Mouse (Mus musculus) embryonic facial prominence, embryonic 11.5 days (tissue): ENCODE measurements at regions not wholly inside any gene's neighbourhood (a gene's known extent, or its start where the extent isn't known, plus 50 kb on each side); places are given as distances from the start of the nearest gene placed in this dataset.
A peak's percentile ranks its signal among the peaks of the same experiment; 100 is the strongest.

ENCODE experiments used
- ATAC-seq: fragments of 200-750 bp; cut with Nextera tagmentation; replicated peaks from 2 replicates; pipeline ENCODE4 v1.8.0; 2017; ENCODE audit warnings: low read depth; ENCODE audit not compliant: insufficient number of reproducible peaks, low FRiP score, low TSS enrichment
- DNase-seq: peaks from one replicate; pipeline ENCODE4 v3.0.0-alpha.2; 2015; ENCODE audit warnings: low spot score
- H3K27ac ChIP-seq: fragments of 300-500 bp; sonication (generic); replicated peaks from 2 replicates; pipeline ENCODE4 v1.5.1; 2014; ENCODE audit warnings: mild to moderate bottlenecking, low read depth, low read length, control low read depth
- H3K27me3 ChIP-seq: fragments of 300-500 bp; sonication (generic); 2 replicates; pipeline ENCODE4 v1.6.1; 2014; ENCODE audit warnings: mild to moderate bottlenecking, low read length, moderate library complexity, mixed read lengths; ENCODE audit not compliant: control insufficient read depth, insufficient read depth
- H3K36me3 ChIP-seq: fragments of 300-500 bp; sonication (generic); replicated peaks from 2 replicates; pipeline ENCODE4 v1.6.1; 2014; ENCODE audit warnings: low read depth, mild to moderate bottlenecking, low read length, moderate library complexity, mixed read lengths; ENCODE audit not compliant: control insufficient read depth, insufficient read depth
- H3K4me1 ChIP-seq: fragments of 300-500 bp; sonication (generic); 2 replicates; pipeline ENCODE4 v1.6.1; 2014; ENCODE audit warnings: low read length, mixed read lengths; ENCODE audit not compliant: control insufficient read depth, insufficient read depth
- H3K4me2 ChIP-seq: fragments of 300-500 bp; sonication (generic); 2 replicates; pipeline ENCODE4 v1.6.1; 2014; ENCODE audit warnings: low read depth, mild to moderate bottlenecking, control low read depth, low read length, moderate library complexity
- H3K4me3 ChIP-seq: fragments of 300-500 bp; sonication (generic); 2 replicates; pipeline ENCODE4 v1.5.1; 2014; ENCODE audit warnings: low read depth, low read length, control low read depth
- H3K9ac ChIP-seq: fragments of 300-500 bp; sonication (generic); replicated peaks from 2 replicates; pipeline ENCODE4 v1.6.1; 2014; ENCODE audit warnings: mild to moderate bottlenecking, control low read depth, low read length
- H3K9me3 ChIP-seq: fragments of 300-500 bp; sonication (generic); replicated peaks from 2 replicates; pipeline ENCODE4 v1.6.1; 2016; ENCODE audit warnings: mild to moderate bottlenecking, low read length, inconsistent platforms, mixed read lengths; ENCODE audit not compliant: control insufficient read depth
- WGBS: fragments of 180-500 bp; shearing (Covaris S2); extraction: QIAGEN DNeasy Blood & Tissue Kit; methylation state at CpG from one replicate; pipeline ENCODE4 v1.1.7; 2014; 5-methylcytosine and 5-hydroxymethylcytosine counted together

DNA sequence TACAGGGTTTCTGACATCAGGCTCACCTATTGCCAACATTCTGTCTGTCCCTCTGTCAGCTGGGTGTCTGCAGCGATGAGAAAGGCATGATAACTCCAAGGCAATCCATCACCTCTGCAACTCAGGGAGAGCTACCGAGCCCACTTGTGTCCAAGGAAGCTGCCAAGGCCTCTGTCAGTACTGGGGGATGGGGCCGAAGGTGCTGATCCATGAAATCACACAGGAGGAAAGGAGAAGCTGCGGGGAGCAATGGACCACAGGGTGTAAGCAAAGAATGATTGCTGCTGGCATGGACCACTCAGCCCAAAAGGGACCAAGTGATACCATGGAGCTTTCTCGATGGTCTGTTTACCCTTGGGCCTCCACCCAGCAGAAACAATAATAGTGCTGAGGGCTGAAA, 67.5 kb upstream of the Mid1ip1 start:
- 64% methylated on average over 5 of the region's 5 CpGs for WGBS
- DNase-seq (no peak), ATAC-seq (no peak)
- Histone ChIP-seq H3K9ac (no peak overlapping the region), H3K36me3 (no peaks in the 10 kb centered on the region), H3K27me3 (no peaks in the 10 kb centered on the region), H3K4me2 (no peak overlapping the region), H3K4me3 (no peak overlapping the region), H3K4me1 (no peaks in the 10 kb centered on the region), H3K9me3 (no peaks in the 10 kb centered on the region), H3K27ac (no peak overlapping the region)

DNA sequence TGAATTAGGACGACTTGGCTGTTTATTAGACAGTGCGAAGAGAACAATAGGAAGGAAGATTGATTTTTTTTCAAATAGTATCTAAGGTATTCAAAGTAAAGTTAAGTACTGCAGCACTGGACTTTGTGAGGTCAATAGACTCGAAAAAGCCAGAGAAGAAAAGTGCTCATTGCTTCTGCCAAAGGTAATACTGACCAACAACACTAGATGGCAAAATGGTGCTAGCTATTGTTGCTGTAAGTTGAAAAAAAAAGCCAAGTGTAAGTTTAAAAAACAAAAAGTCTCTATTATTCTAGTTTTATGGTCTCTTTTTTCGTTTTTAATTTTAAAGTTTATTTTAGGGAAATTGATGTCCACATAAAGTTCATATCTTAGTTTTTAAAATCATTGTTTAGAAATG, 63.9 kb upstream of the Mid1ip1 start:
- Histone ChIP-seq H3K9ac (no peak overlapping the region), H3K4me3 (no peak overlapping the region), H3K4me2 (no peak overlapping the region), H3K9me3 (no peaks in the 10 kb centered on the region), H3K4me1 (no peaks in the 10 kb centered on the region), H3K27ac (no peak overlapping the region), H3K36me3 (no peaks in the 10 kb centered on the region), H3K27me3 (no peaks in the 10 kb centered on the region)
- WGBS: 30% methylated on average over 4 of the region's 4 CpGs
- peak; percentile 45 for DNase-seq
- no peak for ATAC-seq
